In the genomic region with DNA sequence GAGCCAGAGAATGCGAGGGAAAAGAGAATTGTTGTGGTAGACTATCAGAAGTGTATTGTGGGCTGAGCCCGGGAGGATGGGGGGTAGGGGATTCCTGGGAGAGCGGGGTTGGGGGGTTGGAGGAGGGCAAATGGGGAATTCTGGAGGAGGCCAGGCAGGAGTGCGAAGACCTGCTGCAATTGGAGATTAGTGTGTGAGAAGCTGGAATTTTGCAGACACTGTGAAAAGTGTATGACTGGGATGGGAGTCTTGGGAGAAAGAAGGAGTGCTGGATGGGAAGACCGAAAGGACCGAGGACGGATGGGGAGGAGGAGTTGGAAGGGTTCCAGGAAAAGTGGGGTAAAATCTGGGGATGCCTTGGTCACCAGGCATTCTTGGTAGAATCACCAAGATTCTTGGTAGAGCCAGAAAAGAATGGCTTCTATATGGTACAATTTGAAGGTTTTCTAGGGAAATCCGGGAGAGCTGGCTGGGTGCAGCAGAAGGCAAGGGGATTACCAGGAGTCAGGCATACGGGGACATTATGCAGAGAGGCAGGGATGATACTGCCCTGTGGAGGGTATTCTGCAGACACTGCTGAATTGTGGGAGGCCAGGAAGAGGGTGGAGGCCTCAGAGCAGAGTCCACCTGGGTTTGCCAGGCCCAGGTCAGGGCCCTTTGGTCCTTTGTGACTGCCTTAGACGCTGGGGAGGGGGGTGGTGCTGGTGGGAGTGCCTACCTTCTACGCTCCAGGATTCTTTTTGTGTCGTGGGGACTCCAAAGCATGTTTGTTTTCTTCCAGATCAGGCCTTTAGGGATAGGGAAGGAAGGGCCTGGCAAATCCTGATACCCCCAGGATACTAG, we compare ENCODE assay signal across 9 mouse cellular contexts. TPM values are rescaled to one million over a fixed set of nuclear protein-coding genes. Genes with fewer than 3 reads are reported as not detected.
DNase-seq lines count a peak whose midpoint lies in the region; ATAC-seq and TF ChIP-seq lines count a peak whose summit lies in the region.
"Had no signal": no experiment of that assay in that cellular context is flagged by ENCODE, and none has a peak within 500 bp of the region (broad histone marks: within the 10 kb centered on the region; RNA-seq: fewer than 3 reads in every experiment).

No protein-coding gene starts in this region.

- H3K4me1 ChIP-seq in heart, embryonic 12.5 days (replicated peaks): peaks cover 25% of the 10 kb centered on the region
- peaks cover 34% of the 10 kb centered on the region for H3K4me1 ChIP-seq in kidney, embryonic 14.5 days (ENCODE audit: control insufficient read depth, insufficient read depth, low read length)
- H3K4me1 ChIP-seq in midbrain, postnatal 0 days (ENCODE audit: insufficient read depth, low read length): peaks cover 39% of the 10 kb centered on the region

- no peak for ATAC-seq in heart, embryonic 12.5 days (ENCODE audit: insufficient number of reproducible peaks, low FRiP score)
- 0 out of 2 replicates have a peak, but pooled peaks have one; percentile 13 for ATAC-seq in erythroblast, adult 5-6 weeks (replicated peaks; ENCODE audit: low FRiP score, poor library complexity, severe bottlenecking)
- peak; percentile 16; the same call in 1 of the 2 replicates for ATAC-seq in kidney, embryonic 14.5 days (ENCODE audit: low FRiP score, low TSS enrichment)
- no peak for ATAC-seq in midbrain, postnatal 0 days (ENCODE audit: low FRiP score)

- peak overlapping the region; percentile 54 for H3K4me3 ChIP-seq in heart, embryonic 12.5 days
- peak overlapping the region; percentile 67 for H3K4me3 ChIP-seq in kidney, embryonic 14.5 days (ENCODE audit: low read length)
- H3K4me3 ChIP-seq in midbrain, postnatal 0 days (ENCODE audit: low read depth, low read length): peak overlapping the region; percentile 61

- 0 out of 2 replicates have a peak, but pooled peaks cover 16% of the 10 kb centered on the region for H3K27me3 ChIP-seq in heart, embryonic 12.5 days (replicated peaks)
- no peaks in the 10 kb centered on the region for H3K27me3 ChIP-seq in kidney, embryonic 14.5 days (ENCODE audit: control insufficient read depth, insufficient read depth, low read length)
- no peaks in the 10 kb centered on the region for H3K27me3 ChIP-seq in midbrain, postnatal 0 days (ENCODE audit: insufficient read depth, low read length)

- H3K9me3 ChIP-seq in heart, embryonic 12.5 days (replicated peaks): no peaks in the 10 kb centered on the region
- H3K9me3 ChIP-seq in kidney, embryonic 14.5 days (ENCODE audit: control insufficient read depth, low read length): no peaks in the 10 kb centered on the region
- no peaks in the 10 kb centered on the region for H3K9me3 ChIP-seq in midbrain, postnatal 0 days (ENCODE audit: low read length)
- H3K9me3 ChIP-seq: G1E had no signal

- 10% methylated on average over 12 of the region's 12 CpGs for WGBS in heart, embryonic 12.5 days
- WGBS in kidney, embryonic 14.5 days: 3% methylated on average over 12 of the region's 12 CpGs
- WGBS in midbrain, postnatal 0 days: under 1% methylated on average over 12 of the region's 12 CpGs

- H3K9ac ChIP-seq in heart, embryonic 12.5 days: peak overlapping the region; percentile 68
- H3K9ac ChIP-seq in kidney, embryonic 14.5 days (ENCODE audit: low read depth, low read length): peak overlapping the region; percentile 58
- peak overlapping the region; percentile 64 for H3K9ac ChIP-seq in midbrain, postnatal 0 days (replicated peaks; ENCODE audit: low read length, poor library complexity, severe bottlenecking)

- H3K4me2 ChIP-seq in heart, embryonic 12.5 days: peak overlapping the region; percentile 81
- H3K4me2 ChIP-seq in kidney, embryonic 14.5 days (replicated peaks; ENCODE audit: low read depth, low read length): peak overlapping the region; percentile 81
- H3K4me2 ChIP-seq in midbrain, postnatal 0 days (ENCODE audit: low read depth, low read length, poor library complexity, severe bottlenecking): peak overlapping the region; percentile 78

- H3K27ac ChIP-seq in heart, embryonic 12.5 days (ENCODE audit: poor library complexity, severe bottlenecking): no peak overlapping the region
- peak overlapping the region; percentile 45; the same call in 1 of the 2 replicates for H3K27ac ChIP-seq in kidney, embryonic 14.5 days (ENCODE audit: low read depth, low read length)
- H3K27ac ChIP-seq in midbrain, postnatal 0 days (ENCODE audit: low read depth, low read length): peak overlapping the region; percentile 4

- no peak for TF ChIP-seq CTCF in midbrain, postnatal 0 days (IDR thresholded peaks at IDR 0.05)

- H3K36me3 ChIP-seq in heart, embryonic 12.5 days: no peaks in the 10 kb centered on the region
- H3K36me3 ChIP-seq in kidney, embryonic 14.5 days (ENCODE audit: control insufficient read depth, insufficient read depth, low read length): peaks cover 8% of the 10 kb centered on the region; the same call in 1 of the 2 replicates
- no peaks in the 10 kb centered on the region for H3K36me3 ChIP-seq in midbrain, postnatal 0 days (ENCODE audit: insufficient read depth, low read length)
- H3K36me3 ChIP-seq: G1E had no signal

- DNase-seq in heart, postnatal 4 days: no peak
- no peak for DNase-seq in midbrain, postnatal 0 days (ENCODE audit: low spot score)
- no peak for DNase-seq in layer of hippocampus, adult 9-11 months
- DNase-seq in layer of hippocampus, postnatal 36 days: no peak
- DNase-seq in lung, adult 18-20 months: no peak

RNA-seq across cellular contexts. Expression of a gene that starts 1.2 kb away (rescaled TPM):
- 11.4 and 11.8 TPM in 2 replicates for polyA plus RNA-seq in heart, embryonic 12.5 days (2016; fragmentation: Nextera tagmentation; extraction: Ambion mirVana)
- total RNA-seq in heart, postnatal 4 days (2021): 1 to 10 TPM; 2.5 to 3.1 TPM
- total RNA-seq in erythroblast, adult 5-6 weeks (2015; ENCODE audit: low replicate concordance): not detected in 2 replicates
- total RNA-seq in erythroblast, adult 5-6 weeks (2017; ENCODE audit: low replicate concordance): not detected in 2 replicates
- 37.8 and 41.8 TPM in 2 replicates for polyA plus RNA-seq in kidney, embryonic 14.5 days (2014; fragmentation: Nextera tagmentation; extraction: Ambion mirVana)
- 40.6 and 53.9 TPM in 2 replicates for total RNA-seq in midbrain, postnatal 0 days (2014; rRNA removed)
- 25.0 and 29.0 TPM in 2 replicates for polyA plus RNA-seq in midbrain, postnatal 0 days (2015; fragmentation: Nextera tagmentation; extraction: Ambion mirVana)
- total RNA-seq in layer of hippocampus, postnatal 36 days (2021): 10 to 100 TPM in 1 of 2 experiments, 1 to 10 TPM in 1; 8.0 to 10.7 TPM
- polyA plus RNA-seq: G1E had no signal

RNA-seq across cellular contexts. Expression of a gene that starts 7.6 kb away (rescaled TPM):
- polyA plus RNA-seq in heart, embryonic 12.5 days (2016; fragmentation: Nextera tagmentation; extraction: Ambion mirVana): 0.95 and 1.3 TPM in 2 replicates
- 1 to 10 TPM; 1.4 to 1.8 TPM for total RNA-seq in heart, postnatal 4 days (2021)
- 4.0 TPM in 1 of 2 replicates, not detected in the other for total RNA-seq in erythroblast, adult 5-6 weeks (2015; ENCODE audit: low replicate concordance)
- 0.70 and 0.77 TPM in 2 replicates for total RNA-seq in erythroblast, adult 5-6 weeks (2017; ENCODE audit: low replicate concordance)
- polyA plus RNA-seq in kidney, embryonic 14.5 days (2014; fragmentation: Nextera tagmentation; extraction: Ambion mirVana): 0.74 and 0.97 TPM in 2 replicates
- 0.19 and 0.38 TPM in 2 replicates for total RNA-seq in midbrain, postnatal 0 days (2014; rRNA removed)
- 0.20 and 0.29 TPM in 2 replicates for polyA plus RNA-seq in midbrain, postnatal 0 days (2015; fragmentation: Nextera tagmentation; extraction: Ambion mirVana)
- under 1 TPM in 1 of 2 experiments, not detected in 1; 0.28 TPM for total RNA-seq in layer of hippocampus, postnatal 36 days (2021)
- total RNA-seq: G1E had no signal
- polyA plus RNA-seq: G1E had no signal

RNA-seq across cellular contexts. Expression of a gene that starts 17.1 kb away (rescaled TPM):
- 351 and 387 TPM in 2 replicates for polyA plus RNA-seq in heart, embryonic 12.5 days (2016; fragmentation: Nextera tagmentation; extraction: Ambion mirVana)
- total RNA-seq in heart, postnatal 4 days (2021): 100 to 1,000 TPM; 230 to 244 TPM
- total RNA-seq in erythroblast, adult 5-6 weeks (2015; ENCODE audit: low replicate concordance): 135 and 151 TPM in 2 replicates
- 52.7 and 53.7 TPM in 2 replicates for total RNA-seq in erythroblast, adult 5-6 weeks (2017; ENCODE audit: low replicate concordance)
- polyA plus RNA-seq in kidney, embryonic 14.5 days (2014; fragmentation: Nextera tagmentation; extraction: Ambion mirVana): 81.0 and 139 TPM in 2 replicates
- 36.3 and 41.6 TPM in 2 replicates for total RNA-seq in midbrain, postnatal 0 days (2014; rRNA removed)
- 36.7 and 41.8 TPM in 2 replicates for polyA plus RNA-seq in midbrain, postnatal 0 days (2015; fragmentation: Nextera tagmentation; extraction: Ambion mirVana)
- total RNA-seq in layer of hippocampus, postnatal 36 days (2021): 1 to 10 TPM; 8.7 to 9.2 TPM

RNA-seq across cellular contexts. Expression of a gene that starts 37.9 kb away (rescaled TPM):
- polyA plus RNA-seq in heart, embryonic 12.5 days (2016; fragmentation: Nextera tagmentation; extraction: Ambion mirVana): 1.7 and 3.0 TPM in 2 replicates
- 1 to 10 TPM; 3.3 to 3.5 TPM for total RNA-seq in heart, postnatal 4 days (2021)
- total RNA-seq in erythroblast, adult 5-6 weeks (2015; ENCODE audit: low replicate concordance): not detected in 2 replicates
- total RNA-seq in erythroblast, adult 5-6 weeks (2017; ENCODE audit: low replicate concordance): 0.28 TPM in 1 of 2 replicates, not detected in the other
- 1.0 and 1.2 TPM in 2 replicates for polyA plus RNA-seq in kidney, embryonic 14.5 days (2014; fragmentation: Nextera tagmentation; extraction: Ambion mirVana)
- total RNA-seq in midbrain, postnatal 0 days (2014; rRNA removed): 3.1 and 6.3 TPM in 2 replicates
- polyA plus RNA-seq in midbrain, postnatal 0 days (2015; fragmentation: Nextera tagmentation; extraction: Ambion mirVana): 3.9 and 5.4 TPM in 2 replicates
- 1 to 10 TPM; 4.0 to 5.5 TPM for total RNA-seq in layer of hippocampus, postnatal 36 days (2021)
- polyA plus RNA-seq: G1E had no signal

Comparison
In these comparisons a context has a peak if more than half of its experiments do, and no peak if none do; other contexts are left out.
1. ATAC-seq: peak in erythroblast, adult 5-6 weeks (single experiment) and kidney, embryonic 14.5 days (single experiment); none in heart, embryonic 12.5 days (single experiment) and midbrain, postnatal 0 days (single experiment).
2. Peak in every context shown above with its lines, with median percentiles within 50 percentile points of each other: H3K4me2 ChIP-seq, H3K4me3 ChIP-seq and H3K9ac ChIP-seq.